Mouse (Mus musculus): Measurements from ENCODE around the gene Mmel1. TPM values are rescaled to one million over a fixed set of nuclear protein-coding genes. Genes with fewer than 3 reads are reported as not detected.

Gene Mmel1
- total RNA-seq, 2 experiments from 2014 or later: 0.25 TPM; not detected in 1

- no peak for ATAC-seq (ENCODE audit: poor library complexity, severe bottlenecking)
Measured at GRCm38 (mm10) chr4:154902371-154902770, 33.0 kb downstream of the Mmel1 start.

GRCm38 (mm10) chr4:154904185-154905071 is 35.0 kb downstream of the Mmel1 start:
- ATAC-seq (ENCODE audit: poor library complexity, severe bottlenecking): peak; percentile 87

DNA sequence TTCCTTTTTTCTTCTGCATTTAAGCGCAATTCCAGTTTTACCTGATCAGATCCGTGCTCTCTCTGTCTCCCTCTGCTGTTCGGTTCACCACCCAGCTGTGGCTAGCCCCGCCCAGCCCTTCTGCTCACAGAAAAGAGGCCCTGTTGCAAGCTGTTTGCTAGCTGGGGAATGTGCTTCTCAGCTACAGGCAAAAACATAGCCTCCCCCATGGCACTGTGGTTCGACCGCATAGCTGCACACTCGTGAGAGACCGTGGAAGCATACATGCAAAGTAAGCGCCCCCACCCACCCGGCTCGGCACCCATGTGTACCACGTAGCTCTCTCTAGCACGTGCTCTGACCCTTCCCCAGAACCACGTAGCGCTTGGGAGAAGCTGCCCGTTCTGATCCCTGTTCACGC is 38.4 kb downstream of the Mmel1 start:
- ATAC-seq (ENCODE audit: poor library complexity, severe bottlenecking): peak; percentile 53

DNA sequence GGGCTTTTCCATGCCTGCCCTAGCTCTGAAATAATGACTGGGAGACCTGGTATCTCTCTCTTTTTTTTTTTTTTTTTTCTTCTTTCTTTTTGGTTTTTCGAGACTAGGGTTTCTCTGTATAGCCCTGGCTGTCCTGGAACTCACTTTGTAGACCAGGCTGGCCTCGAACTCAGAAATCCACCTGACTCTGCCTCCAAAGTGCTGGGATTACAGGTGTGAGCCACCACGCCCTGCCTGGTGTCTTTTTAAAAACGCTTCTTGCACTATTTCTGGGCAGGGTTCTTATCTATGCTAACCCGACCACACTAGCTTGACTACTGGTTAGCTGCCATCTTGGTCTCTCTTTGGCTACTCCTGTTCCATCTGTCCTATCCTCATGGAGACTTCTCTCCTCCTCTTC is 39.1 kb downstream of the Mmel1 start:
- no peak for ATAC-seq (ENCODE audit: poor library complexity, severe bottlenecking)

DNA sequence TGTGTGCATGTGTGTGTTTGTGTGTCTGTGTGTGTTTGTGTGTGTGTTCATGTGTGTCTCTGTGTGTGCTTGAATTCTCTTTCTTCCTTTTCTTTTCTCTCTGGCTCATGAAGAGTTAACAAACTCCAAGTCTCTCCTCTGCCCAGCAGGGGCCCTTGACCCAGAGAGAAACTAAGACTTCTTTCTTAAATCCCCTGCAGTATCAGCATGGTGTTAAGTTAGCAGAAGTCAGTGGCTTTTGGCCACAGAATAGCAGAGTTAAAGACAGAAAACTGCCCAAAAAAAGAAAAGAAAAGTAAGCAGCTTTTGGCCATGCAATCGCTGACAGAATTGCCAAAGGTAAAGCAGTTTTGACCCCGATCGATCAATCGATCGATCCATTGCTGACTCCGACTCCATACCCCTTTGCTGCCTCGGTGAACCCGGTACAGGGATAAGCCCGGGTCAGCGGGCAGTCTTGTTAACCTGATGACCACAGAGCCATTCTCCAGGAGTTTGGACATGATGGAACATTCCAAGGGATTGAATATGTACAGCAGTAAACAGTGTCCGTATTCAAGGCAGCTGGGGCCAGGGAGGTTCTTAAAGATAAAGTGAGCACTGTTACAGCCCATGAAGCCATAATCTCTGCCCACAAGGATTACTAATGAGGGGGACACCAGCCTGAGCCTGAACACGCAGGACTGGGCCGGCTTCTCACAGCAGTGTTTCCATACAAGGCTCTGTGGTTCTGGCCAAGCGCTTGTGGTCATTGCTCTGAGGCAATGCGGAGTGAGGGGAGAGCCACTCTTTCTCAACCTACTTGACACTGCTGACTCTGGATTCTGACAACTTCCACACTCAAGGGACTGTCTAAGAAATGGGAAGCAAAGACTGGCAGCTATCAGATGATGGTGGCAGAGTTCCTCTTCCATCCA is 41.5 kb downstream of the Mmel1 start:
- ATAC-seq (ENCODE audit: poor library complexity, severe bottlenecking): peak; percentile 91

DNA sequence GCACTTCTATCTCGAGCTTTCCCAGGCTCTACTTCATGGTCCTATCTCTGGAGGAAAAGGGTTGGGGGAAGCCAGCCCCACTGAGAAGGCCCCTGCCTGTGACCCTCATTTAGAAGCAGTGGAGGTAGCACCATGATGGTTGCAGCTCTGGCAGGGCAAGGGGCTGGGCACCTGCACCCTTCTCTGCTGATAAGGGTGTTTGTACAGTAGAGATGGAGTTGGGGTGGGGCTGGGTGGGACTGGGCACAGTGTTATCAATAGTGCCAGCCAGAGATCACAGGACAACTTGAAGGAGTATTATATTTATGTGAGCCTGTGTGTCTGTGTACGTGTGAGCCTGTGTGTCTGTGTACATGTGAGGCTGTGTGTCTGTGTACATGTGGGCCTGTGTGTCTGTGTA is 42.3 kb downstream of the Mmel1 start:
- ATAC-seq (ENCODE audit: poor library complexity, severe bottlenecking): peak; percentile 5; the same call in 1 of the 2 replicates

GRCm38 (mm10) chr4:154913845-154914244 is 44.5 kb downstream of the Mmel1 start:
- no peak for ATAC-seq (ENCODE audit: poor library complexity, severe bottlenecking)

GRCm38 (mm10) chr4:154914252-154914651 is 44.9 kb downstream of the Mmel1 start:
- ATAC-seq (ENCODE audit: poor library complexity, severe bottlenecking): no peak

DNA sequence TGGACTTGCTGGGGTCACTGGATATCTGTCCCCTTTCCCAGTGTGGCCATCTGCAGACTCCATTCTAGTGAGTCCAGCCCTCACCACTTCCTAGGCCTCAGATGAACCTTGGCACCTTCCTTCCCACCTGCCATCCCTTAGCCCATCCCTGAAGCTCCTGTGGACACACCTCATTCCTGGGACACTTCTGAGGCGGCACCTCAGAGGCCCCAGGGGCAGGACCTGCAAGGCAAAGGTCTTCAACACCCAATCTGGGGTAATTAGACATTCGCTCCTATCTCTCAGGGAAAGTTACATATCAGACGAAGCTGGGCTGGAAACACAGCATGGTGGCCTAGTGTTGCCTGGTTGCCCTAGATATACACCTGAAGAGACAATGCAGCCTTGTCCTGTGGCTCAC is 45.3 kb downstream of the Mmel1 start:
- ATAC-seq (ENCODE audit: poor library complexity, severe bottlenecking): no peak

GRCm38 (mm10) chr4:154915286-154915685 is 45.9 kb downstream of the Mmel1 start:
- ATAC-seq (ENCODE audit: poor library complexity, severe bottlenecking): peak; percentile 25

GRCm38 (mm10) chr4:154916662-154917061 is 47.3 kb downstream of the Mmel1 start:
- peak; percentile 53 for ATAC-seq (ENCODE audit: poor library complexity, severe bottlenecking)

DNA sequence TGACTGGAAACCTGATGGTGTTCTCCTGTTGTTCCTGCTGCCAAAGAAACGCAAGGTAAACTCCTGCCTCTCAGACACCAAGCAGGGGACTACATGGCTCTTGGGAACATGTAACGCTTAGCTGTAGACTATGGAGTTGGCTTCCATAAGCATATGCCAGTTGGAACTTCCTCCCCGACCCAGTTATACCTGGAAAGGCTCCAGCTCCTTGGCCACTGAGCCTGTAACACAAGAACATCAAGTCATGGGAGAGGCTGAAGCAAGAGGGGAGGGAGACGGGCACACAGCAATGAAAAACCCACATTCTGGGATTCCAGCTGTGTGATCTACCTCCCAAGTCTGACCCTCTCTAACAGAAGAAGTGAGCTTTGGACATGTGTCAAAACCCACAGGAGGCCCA is 52.9 kb downstream of the Mmel1 start:
- ATAC-seq (ENCODE audit: poor library complexity, severe bottlenecking): no peak

- ATAC-seq (ENCODE audit: poor library complexity, severe bottlenecking): no peak
Measured at GRCm38 (mm10) chr4:154922931-154923330, 53.5 kb downstream of the Mmel1 start.

DNA sequence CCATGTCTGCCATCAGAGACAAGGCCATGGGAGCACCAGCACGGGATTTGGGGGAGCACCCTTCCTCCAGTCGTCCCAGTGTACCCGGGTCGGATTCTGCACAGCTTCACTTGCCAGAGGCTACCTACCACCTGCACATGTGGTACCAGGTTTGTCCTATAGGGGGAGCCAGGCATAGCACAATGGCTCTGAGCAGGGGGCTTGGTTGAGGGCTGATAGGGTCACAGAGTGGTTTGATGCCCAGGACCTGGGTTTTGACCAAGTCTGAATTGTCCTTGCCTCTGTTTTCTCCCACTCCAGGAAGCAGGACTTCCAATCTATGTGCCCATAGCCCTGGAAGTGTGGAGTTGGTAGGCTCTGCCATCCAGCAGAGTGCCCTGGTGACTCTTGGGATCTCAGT is 56.0 kb downstream of the Mmel1 start:
- no peak for ATAC-seq (ENCODE audit: poor library complexity, severe bottlenecking)

DNA sequence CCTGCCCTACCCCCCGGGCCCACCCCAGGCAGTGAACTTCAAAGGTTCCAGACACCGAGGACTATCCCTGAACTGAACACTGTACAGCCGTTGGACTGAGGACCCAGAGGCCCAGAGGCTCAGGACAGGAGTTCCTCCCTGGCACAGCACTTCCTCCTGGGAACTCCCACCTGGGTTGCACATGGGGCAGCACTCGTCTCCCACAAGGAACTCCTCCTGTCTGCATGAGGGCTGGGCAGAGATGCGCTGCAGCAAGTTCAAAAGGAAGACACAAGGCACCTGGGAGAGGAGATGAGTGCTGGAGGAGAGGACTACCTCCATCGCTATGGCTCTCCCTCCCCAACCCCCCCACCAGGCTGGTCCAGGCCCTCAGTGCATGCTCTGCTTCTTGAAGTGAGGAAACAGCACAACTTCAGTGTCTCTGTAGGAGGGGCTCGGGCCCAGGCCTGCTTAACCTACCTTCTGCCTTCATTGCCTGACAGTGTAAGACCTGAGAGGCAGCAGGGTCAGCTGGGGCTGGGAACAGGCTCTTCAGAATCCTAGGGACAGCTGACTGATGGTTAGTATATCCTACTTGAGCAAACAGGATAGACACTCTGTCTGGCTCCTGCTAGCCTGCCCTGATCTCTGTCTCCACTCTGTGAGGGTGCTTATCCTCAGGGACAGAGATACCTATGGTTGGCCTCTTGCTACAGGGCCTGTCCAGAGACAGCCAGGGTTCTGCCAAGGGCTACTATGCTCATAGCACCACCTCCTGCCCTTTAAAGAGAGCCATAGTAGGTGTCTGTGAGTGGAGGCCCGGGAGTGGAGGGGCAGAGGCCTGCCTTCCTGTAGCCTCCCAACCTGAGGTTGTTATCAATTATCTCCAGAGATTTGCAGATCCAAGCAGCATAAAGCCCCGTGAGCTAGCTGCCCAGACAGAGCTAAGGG is 57.8 kb downstream of the Mmel1 start:
- ATAC-seq (ENCODE audit: poor library complexity, severe bottlenecking): 0 out of 2 replicates have a peak, but pooled peaks have one; percentile 9

DNA sequence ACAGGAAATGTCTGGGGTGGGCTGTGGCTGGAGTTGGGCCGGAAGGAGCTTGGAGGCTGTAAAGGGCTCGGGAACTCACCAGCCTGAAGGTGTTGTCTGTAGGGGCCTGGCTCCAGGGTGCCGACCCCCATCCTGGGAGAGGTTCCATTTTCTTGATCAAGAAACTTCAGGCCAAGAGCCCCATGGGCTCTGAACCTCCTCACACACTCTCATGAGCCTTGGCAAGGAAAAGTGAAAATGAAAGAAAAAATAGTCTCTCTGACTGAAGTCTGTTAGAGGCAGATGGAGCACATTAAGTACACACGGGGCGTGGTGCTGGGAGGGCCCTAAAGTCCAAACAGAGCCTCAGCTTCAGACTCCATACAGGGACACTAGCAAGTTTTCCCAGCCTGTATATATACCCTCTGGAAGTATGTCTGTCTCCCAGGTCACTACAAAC is 58.5 kb downstream of the Mmel1 start:
- ATAC-seq (ENCODE audit: poor library complexity, severe bottlenecking): peak; percentile 36

GRCm38 (mm10) chr4:154928395-154929087 is 59.2 kb downstream of the Mmel1 start, which contains the start of gene Tnfrsf14:
Tnfrsf14 (minus strand) TSS chr4:154928563.
- ATAC-seq (ENCODE audit: poor library complexity, severe bottlenecking): peak; percentile 4; the same call in 1 of the 2 replicates

GRCm38 (mm10) chr4:154929088-154929660 is 59.8 kb downstream of the Mmel1 start:
- peak; percentile 75 for ATAC-seq (ENCODE audit: poor library complexity, severe bottlenecking)

GRCm38 (mm10) chr4:154933306-154933907 is 64.0 kb downstream of the Mmel1 start:
- ATAC-seq (ENCODE audit: poor library complexity, severe bottlenecking): no peak
